Mouse (Mus musculus): ENCODE measurements around the gene Dab2ip.

The Dab2ip gene

DNA sequence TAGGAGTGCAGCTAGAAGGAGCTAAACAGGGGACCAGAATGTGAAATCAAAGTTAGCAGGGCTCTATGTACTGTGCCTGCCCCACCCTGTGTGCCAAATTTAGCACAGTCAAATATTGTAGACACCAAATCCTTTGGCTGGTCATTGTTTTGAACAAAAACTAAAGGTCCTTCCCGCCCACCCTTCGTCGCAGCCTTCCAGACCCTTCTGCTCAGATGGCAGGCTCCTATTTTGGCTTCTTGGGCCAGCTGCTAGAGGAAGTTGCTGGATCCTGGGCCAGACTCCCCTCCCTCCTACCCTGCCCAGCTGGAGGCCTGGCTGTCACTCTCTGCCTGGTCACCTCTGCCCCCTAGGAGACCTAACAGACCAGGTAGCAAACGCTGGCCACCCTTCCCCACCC is 38.7 kb downstream of the Dab2ip start:
- DNase-seq = no peak

DNA sequence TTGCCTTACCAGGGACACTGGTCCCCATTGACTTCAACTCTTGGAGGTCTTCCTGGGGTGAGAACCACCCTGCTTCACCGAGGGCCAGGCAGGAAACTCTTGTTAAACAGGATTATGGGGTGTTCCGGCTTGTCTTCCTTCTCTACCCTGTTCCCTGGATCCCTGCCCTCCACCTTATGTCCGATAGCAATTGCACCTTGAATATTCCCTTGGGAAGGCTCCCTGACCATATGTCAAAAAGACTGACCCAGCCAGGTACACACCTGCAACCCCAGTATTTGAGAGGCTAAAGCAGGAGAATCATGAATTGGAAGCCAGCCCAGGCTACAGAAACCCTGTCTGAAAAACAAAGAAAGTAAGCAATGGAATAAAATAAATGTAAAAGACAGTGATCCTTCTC is 40.8 kb downstream of the Dab2ip start:
- no peak for DNase-seq

- DNase-seq = no peak
Measured at GRCm38 (mm10) chr2:35601665-35602064, 43.6 kb downstream of the Dab2ip start.

DNA sequence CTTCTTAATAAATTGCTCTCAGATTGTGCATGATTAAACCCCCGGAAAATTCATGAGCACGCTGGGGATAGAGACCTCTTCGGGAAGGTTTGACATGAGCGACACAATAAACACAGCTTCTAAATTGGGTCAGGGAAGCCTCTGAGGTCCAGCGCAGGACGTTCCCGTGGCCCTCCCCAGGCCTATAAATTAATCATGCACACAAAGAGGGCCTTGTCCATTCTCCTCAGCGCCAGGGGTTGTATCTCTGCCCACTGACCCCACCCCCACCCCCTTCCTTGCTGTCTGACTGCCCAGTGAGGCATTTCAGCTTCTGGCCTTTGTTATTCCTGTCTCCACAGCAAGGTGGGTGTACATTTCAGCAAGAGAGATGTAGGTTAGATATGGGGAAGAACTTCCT is 49.4 kb downstream of the Dab2ip start:
- no peak for DNase-seq

GRCm38 (mm10) chr2:35608856-35609255 is 50.8 kb downstream of the Dab2ip start:
- DNase-seq = no peak

DNA sequence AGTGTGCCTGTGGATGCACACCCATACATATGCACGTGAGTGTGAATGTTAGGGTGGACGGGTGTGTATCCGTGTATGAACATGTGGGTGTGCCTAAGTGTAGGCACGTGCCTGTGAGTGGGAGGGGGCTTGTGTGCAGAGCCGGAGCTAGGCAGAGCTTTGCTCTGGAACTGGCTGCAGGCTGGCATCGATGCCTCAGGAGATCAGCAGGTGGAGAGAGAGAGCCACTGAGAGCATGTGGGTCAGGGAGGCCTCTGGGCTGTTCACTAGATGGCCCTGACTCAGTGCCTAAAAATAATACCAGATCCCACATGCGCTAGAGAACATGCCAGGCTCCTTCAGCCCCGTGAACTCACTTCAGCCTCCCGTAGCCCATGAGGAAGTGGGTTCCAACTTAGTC is 51.3 kb downstream of the Dab2ip start:
- DNase-seq = no peak

GRCm38 (mm10) chr2:35610168-35610951 is 52.3 kb downstream of the Dab2ip start:
- DNase-seq = peak in 1 of 2 experiments; percentile 48

- no peak for DNase-seq
Measured at GRCm38 (mm10) chr2:35610976-35611375, 52.9 kb downstream of the Dab2ip start.

- DNase-seq = no peak
Measured at GRCm38 (mm10) chr2:35611645-35612044, 53.6 kb downstream of the Dab2ip start.

DNA sequence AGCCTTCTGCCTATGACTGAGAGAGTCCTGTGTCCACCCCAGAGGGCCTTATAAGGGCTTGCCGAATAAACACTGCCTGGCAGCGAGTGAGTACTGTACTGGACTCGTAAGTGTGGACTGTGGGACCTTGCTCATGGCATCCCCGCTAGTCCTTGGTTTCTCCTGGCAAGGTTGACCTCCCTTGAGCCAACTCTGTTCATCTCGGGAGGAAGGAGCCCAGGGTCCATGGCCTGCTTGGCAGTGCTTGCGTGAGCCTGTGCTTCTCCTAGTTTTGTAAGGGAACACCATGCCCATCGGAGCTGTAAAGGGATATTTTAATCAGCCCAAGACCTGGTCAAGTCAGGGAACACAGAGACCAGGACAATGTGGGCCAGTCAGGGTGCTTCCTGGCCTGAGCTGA is 54.2 kb downstream of the Dab2ip start:
- DNase-seq = no peak

DNA sequence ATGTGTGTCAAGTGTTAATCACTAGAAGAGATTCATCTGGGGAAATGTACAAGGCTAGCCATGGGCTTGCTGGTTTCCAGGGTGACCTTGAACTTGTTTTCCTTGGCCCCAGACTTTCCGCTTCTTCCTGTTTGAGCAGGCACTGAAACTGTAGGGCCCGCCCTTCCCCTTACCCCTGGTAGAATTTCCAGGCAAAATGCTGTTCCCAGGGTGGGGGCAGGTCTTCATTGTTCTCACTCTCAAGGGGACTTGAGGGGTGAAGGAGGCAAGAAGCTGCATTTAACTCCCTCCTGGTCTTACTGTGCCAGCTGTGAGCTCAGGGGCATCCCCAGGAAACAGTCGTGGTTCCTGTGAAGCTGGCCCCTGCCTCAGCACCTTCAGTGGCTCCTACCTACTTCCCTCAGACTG is 55.9 kb downstream of the Dab2ip start:
- DNase-seq = peak in 1 of 2 experiments; percentile 44

GRCm38 (mm10) chr2:35614411-35614810 is 56.3 kb downstream of the Dab2ip start:
- no peak for DNase-seq

DNA sequence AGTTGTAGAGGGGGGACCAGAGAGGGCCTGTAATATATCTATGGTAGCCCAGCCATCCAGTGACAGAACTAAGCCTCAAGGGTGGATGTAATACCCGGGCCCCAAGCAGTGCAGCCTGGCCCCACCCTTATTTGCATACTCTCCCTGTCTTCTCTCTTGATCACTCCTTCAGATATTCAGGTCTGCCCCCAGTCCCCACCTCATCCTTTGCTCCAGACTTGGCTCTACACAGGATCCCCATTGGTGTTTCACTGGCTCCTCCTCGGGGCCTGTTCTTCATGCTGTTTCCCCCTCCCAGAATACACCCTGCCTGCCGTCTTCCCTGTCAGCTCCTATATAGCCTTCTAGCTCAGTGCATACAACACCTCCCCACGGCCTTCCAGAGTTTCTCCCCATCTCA is 57.3 kb downstream of the Dab2ip start:
- no peak for DNase-seq

DNA sequence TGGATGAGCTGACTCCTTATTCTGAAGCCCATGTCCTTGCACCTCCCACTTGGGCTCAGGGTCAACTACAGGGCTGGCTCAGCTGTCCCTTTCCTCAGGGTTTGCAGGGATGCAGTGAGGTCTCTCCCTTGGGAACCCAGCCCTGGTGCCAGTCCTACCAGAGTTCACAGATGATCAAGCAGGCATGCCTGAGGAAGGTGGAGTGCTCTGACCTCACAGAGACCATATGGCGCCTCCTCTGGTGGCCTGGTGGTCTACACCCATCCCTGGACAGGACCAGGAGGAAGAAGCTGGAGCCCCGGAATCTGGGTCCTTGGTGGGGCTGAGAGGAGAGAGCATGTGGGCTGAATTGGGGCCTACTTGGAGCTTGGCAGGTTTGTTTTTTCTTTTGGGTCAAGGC is 57.9 kb downstream of the Dab2ip start:
- no peak for DNase-seq

DNA sequence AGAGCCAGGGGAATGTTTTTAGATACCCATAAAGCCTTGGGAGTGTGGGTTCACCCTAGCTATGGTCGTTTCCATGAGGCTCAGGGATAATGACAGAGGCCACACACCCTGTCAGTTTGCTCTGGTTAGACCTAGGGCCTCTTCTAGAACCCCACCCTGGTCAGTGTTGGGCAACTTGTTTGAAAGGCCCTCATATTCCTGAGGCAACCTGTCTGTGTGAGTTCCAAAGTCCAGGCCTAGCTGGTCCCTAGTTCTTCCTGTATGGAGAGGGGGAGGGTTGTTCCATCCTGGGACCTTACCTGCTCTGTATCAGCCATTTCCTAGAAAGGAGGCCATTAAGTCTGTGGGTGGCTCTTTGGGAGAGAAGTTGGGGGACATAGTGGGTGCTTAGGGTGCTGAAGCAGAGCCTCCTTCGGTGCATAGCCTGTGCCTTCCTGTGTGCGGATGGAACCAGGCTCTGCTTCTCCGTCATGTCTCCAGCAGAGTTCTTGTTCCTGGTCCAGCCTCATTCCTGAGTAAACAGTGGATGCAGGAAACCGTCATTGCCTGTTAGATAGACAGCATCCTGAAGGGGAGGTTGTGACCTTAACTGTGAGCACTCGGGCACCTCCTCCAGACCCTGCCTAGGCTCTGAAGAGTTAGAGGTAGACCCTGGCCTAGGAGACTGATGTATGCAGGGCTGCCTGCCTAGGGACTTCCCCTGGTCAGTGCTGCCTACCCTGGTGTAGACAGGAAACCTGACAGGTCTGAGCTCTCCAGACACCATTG is 59.0 kb downstream of the Dab2ip start:
- no peak for DNase-seq

DNA sequence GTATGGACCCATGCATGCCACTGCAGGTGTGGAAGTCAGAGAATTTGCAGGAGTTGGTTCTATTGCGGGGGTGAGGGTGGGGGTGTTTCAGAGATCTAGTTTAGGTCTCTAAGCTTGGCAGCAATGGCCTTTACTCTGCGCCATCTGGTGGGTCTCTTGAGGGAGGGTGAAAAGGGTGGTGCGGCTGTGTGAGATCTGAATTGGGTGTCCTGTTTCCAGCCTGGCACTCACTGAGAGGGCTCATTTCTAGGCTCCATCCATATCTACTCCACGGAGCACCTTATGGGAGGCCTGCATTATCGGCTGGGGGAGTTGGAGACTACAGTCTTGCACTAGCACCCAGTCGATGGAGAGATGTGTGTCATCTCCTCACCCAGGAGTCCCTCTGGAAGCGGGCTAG is 60.9 kb downstream of the Dab2ip start:
- DNase-seq = no peak

- DNase-seq = no peak
Measured at GRCm38 (mm10) chr2:35619532-35619931, 61.5 kb downstream of the Dab2ip start.

GRCm38 (mm10) chr2:35620364-35621224 is 62.5 kb downstream of the Dab2ip start:
- DNase-seq = no peak

- DNase-seq = no peak
Measured at GRCm38 (mm10) chr2:35621225-35621519, 63.1 kb downstream of the Dab2ip start.

DNA sequence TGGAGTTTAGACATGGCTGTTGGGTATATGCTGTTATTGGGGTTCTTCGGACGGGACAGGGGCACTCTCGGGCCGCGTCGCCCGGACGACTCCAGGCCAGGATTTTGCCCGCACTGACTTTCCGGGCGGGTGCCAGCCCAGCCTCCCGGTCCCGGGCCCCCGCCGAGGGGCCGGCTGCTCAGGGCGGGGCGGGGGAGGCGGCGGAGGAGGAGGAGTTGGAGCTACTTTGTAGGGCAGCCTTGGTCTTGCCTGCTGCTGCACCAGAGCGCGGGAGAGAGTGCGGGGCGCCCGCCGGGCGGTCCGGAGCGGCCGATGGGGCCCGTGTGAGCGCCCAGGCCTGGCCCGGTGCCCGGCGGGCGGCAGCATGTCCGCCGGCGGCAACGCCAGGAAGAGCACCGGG is 63.7 kb downstream of the Dab2ip start:
- peak; percentile 54 to 56 for DNase-seq

DNA sequence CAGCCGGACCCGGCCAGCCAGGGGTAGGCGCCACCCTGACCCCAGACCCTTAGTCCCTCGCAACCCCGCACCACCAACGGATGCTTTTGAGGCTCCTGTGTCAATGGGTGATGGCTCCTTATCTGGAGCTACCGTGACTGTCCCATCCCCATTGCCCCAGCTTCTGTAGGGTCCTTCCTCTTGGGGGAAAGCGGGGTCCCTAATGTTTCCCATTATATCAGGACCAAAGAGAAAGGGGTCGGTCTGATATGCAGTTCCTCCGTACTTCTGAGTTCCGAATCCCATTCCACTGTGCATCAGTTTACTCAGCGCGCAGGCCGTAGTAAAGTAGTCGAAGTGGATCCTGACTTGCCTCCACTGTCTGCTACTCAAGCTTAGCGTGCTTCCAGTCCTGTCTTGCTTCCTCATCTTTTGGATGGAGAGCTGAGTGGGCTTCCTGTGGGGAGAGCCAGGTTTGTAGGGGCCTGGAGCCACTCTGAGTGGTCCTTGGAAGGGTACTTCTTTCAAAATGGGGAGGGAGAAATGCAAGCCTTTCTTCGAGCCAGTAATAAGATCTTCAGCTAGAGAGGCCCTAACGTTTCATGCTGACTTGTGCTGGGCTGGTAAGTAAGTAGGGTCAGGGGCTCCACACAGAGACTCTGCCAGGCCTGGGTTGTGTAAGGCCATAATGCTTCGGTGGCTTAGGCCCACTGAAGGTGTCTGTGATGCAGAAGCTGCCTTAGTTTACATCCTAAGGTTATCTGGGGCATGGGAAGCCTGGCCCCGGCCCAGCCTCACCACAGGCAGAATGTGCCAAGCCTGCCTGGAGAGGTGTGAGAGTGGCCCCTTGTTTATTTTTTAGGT is 64.4 kb downstream of the Dab2ip start:
- DNase-seq = no peak

DNA sequence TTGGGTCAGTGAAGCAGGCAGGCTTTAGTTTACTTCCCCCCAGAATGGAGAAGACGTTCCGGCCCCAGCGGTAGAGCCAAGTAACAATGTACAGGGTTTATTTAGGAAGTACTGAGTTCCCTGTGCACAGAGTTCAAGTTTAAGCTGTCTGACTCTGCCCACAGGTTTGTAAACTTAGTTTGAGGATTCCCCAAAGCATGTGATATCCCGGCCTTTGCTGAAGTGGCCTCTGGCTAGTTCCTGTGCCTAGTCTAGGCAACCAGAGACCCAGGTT is 65.0 kb downstream of the Dab2ip start:
- no peak for DNase-seq

Data from kidney, adult 8-10 months (tissue).